Mouse (Mus musculus) cerebellum, postnatal 10 days (tissue): ENCODE measurements at regions not wholly inside any gene's neighbourhood (a gene's known extent, or its start where the extent isn't known, plus 50 kb on each side); places are given as distances from the start of the nearest gene placed in this dataset.
"Not testable (repeated sequence)": the region's sequence is repeated elsewhere in the genome, so short reads cannot be mapped to it uniquely, and the experiment has no call there.

Source experiments
- DNase-seq, 2 experiments: peaks; one replicate each; pipeline ENCODE4 v3.0.0; 2021; ENCODE audit warnings: mixed read lengths in 2 of 2

- not testable (repeated sequence) for DNase-seq
Measured at GRCm38 (mm10) chr2:100569891-100570290, 1054.6 kb upstream of the Rag2 start.

DNA sequence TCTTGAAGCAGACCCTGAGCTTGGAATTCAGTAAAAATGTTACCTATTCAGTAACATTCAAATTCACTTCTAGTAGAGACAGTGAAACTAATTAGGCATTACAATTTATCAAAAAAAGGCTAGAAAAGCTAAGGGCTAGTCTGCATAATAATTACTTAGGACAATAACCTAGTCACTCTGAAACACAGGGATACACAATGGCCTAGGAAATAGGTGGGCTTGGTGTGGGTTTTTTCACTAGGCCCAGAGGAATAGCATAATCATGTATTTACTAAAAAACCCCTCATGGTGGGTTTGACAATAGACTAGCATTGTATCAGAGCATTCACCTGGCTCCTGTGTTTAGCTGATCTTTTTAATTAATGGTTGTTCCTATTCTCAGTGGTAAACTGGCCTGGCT, 1033.9 kb upstream of the Rag2 start:
- not testable (repeated sequence) for DNase-seq

DNA sequence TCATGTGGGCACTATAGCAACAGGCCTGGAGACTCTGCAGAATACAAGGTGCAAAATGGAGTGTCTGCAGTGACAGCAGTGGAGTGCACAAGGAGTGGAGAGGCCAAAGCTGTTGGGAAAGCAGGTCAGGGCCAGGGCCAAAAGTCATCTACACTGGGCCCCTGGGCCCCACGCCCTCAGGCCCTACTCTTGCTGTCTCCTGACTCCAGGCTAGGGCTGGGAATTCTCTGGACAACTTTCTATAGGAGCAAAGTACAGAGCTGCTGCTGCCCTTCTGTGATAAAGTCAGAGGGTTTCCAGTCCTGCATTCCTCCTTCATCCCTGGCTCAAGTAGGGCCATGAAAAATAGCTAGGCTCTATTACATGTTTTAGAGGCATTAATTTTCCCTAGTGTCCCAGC, 998.3 kb upstream of the Rag2 start:
- DNase-seq: not testable (repeated sequence)

GRCm38 (mm10) chr2:100652742-100653141, 971.8 kb upstream of the Rag2 start:
- DNase-seq: not testable (repeated sequence)

DNA sequence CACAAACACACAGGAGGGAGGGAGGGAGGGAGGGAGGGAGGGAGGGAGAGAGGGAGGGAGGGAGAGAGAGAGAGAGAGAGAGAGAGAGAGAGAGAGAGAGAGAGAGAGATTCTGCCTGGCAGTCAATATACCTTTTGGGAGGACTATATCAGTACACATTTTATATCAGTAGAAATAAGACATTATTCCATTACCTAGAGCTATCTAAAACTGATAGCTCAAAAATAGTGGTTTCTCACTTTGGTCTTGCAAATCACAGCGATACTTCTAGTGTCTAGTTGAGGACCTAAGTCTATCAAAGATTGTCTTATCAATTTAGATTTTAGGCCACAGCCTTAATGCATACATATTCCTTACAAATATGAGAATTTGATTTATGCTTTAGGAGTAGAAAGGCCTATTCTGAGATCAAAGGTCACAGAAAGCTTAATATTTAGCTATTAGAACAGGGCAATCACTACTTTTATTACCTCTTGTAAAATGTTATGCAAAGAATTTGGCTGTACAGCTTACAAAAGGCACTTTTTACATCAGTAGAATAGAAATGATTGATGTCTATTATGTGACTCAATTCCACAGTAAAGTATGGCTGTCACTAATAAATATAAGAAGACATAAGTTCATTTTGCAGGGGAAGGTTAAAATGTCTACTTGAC, 953.0 kb upstream of the Rag2 start:
- DNase-seq: not testable (repeated sequence)

GRCm38 (mm10) chr2:100708395-100708794, 916.1 kb upstream of the Rag2 start:
- not testable (repeated sequence) for DNase-seq

- DNase-seq: not testable (repeated sequence)
Measured at GRCm38 (mm10) chr2:100743294-100743693, 881.2 kb upstream of the Rag2 start.

GRCm38 (mm10) chr2:100755033-100755432, 869.5 kb upstream of the Rag2 start:
- not testable (repeated sequence) for DNase-seq

GRCm38 (mm10) chr2:100785392-100785791, 839.1 kb upstream of the Rag2 start:
- no peak for DNase-seq

DNA sequence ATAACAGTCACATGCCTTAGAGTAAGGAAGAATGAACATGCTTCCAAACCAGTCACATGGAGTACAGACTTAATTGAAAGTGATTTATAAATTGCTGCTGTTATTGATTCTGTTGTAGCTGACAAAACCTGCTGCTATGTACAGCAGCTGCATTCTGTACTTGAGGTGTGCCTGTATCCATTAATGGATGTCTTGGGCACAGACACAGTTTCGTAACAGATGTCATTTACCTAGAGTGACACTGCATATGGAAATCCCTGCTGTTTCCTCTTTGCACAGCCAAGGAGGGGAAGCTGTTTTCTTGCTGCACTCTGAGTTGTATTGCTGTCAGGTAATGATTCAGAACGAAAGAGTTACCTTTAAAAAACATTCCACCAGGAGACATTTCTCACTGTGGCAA, 828.9 kb upstream of the Rag2 start:
- peak in 1 of 2 experiments; percentile 2 for DNase-seq

GRCm38 (mm10) chr2:100796830-100797229, 827.7 kb upstream of the Rag2 start:
- no peak for DNase-seq

GRCm38 (mm10) chr2:100797502-100797901, 827.0 kb upstream of the Rag2 start:
- DNase-seq: no peak

DNA sequence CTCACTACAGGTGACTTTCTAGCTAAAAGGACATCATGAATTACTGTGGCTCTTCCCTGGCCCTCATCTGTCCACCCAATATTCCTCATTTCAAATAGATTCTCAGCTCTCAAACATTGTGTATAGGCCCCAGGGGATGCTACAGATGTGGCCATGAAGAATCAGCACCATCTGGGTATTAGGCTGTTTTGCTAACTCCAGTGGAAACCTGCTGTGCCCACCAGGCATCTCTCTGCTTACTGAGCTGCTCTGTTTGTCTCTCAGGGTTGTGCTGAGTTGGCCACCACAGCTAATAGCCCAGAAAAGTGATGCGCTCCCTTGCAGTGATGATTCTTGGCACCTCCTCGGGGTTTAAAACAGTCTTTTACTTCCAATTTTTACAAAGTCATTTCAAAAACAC, 812.0 kb upstream of the Rag2 start:
- peak in 1 of 2 experiments; percentile 2 for DNase-seq

DNA sequence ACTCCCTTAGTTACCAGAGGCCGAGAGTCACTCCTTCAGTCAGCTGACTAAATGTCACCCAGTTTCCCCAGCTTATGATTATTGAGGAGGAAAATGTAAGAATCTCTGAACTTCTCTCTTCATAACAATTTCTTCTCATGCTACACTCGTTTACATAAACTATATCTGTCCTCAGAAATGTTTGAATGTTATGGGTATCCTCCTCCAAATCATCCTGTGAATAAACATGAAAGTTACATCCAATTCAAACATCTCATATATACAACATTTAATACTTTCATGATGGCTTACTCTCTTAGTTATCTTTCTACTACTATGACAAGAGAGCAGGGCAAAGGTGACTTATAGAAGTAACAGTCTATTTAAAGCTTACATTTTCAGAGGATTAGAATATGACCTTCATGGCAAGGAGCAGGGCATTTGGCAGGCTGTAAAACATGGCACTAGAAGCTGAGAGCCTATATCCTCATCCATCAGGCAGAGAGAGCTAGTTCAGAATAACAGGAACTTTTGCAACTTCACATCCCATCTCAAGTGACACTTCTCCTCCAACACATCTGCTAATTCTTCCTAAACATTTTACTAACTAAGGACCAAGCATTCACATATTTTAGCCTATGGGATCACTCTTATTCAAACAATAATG, 809.8 kb upstream of the Rag2 start:
- DNase-seq: no peak

GRCm38 (mm10) chr2:100834056-100834455, 790.5 kb upstream of the Rag2 start:
- no peak for DNase-seq

DNA sequence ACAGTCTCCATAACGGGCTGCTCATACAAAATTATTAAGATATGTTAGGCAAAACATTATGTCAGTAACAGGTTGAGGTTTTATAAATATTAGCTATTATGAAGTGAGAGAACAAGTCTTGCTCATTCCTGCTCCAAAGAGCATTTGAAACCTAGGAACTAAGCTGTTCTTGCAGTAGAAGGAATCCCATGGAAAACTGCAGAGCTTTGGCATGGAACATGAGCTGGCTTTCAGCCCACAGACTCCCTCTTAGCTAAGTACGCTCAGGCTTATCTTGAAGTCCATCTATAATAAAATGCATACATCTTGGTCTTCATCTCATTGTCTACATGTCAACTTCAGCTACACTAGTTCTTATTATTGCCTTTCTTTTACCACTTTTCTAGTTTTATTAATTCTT, 766.7 kb upstream of the Rag2 start:
- peak; percentile 8 to 10 for DNase-seq

DNA sequence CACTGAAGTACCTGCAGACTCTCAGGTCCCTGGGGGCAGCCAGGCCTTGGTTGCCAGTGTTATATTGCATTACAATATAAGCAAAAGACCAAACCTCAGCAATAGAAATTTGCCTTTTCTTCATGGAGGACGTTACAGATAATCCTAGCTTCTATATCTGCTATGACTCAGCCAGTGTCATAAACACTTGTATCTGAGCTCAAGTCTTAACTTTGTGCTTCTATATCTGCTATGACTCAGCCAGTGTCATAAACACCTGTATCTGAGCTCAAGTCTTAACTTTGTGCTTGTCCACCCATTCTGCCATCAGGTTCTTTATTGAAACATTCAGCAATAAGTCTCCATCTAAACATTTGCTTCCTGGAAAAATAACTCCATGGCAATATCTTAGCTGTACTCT, 759.0 kb upstream of the Rag2 start:
- no peak for DNase-seq
